Mouse (Mus musculus): Measurements from ENCODE around the gene Otog.

- TF ChIP-seq POLR2A (IDR thresholded peaks at IDR 0.05; ENCODE audit: control insufficient read depth, low read depth, low read length) = no peak
- no peak for TF ChIP-seq CTCF (IDR thresholded peaks at IDR 0.05; ENCODE audit: control insufficient read depth, insufficient read depth, insufficient replicate concordance, low read depth, low read length)
Observed at GRCm38 (mm10) chr7:46218415-46218814, 22.4 kb upstream of the Otog start.

Measured in testis, adult 2 months (tissue).